Mouse (Mus musculus): Measurements from ENCODE around the gene Hoxb7.

DNA sequence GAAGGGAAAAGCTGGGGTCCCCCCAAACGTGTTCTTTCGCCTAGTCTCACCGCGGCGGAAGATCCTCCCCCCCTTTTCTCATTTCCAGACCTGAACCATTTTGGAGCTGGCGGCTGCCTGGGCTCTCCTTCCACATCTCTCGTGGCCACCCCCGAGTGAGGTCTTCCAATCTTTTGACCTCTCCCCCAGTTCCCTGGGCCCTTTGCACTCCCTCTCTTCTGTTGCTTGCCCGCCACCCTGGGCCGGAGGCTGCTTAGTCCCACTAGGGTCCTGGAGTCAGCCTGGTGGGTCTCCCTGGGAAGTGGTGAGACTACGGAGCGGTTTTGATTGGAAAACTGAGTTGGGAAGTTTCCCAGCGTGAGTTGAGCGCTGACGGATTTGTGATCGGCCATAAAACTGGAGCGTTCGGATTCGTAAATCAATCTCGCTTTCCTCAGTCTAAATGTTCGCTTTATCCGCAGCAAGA is 39.4 kb downstream of the Hoxb7 start:
- TF ChIP-seq EP300 (IDR thresholded peaks at IDR 0.05; ENCODE audit: low read depth) (no peak), CTCF (IDR thresholded peaks at IDR 0.05; ENCODE audit: low read depth) (no peak)
